Mouse (Mus musculus): ENCODE measurements around the gene Setdb1.

Setdb1 gene

DNA sequence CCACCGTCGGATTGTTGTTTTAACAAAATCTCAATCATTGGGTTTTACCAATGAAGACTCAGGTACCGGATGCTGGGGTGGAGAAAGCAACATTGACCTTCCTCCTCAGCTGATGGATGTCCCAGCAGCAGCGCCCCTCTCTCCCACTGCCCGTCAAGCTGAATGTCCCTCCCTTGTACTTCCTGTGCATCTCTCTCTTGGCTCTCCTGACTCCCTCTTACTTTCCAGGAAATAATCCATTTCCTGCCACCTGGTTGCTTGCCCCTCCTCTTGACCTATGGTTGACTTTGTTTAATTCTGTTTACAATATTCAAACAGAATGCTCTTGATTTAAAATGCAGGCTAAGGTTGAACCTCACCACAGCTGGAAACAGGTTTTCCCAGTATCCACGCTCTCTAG lies 66.8 kb downstream of the Setdb1 start:
- peaks cover 4% of the 10 kb centered on the region for H3K36me3 ChIP-seq (ENCODE audit: control insufficient read depth, insufficient read depth, low read length, poor library complexity, severe bottlenecking)
- no peak for DNase-seq (ENCODE audit: low read depth, low spot score)
- H3K27me3 ChIP-seq (ENCODE audit: control insufficient read depth, insufficient read depth, low read length, poor library complexity, severe bottlenecking) = no peaks in the 10 kb centered on the region

DNA sequence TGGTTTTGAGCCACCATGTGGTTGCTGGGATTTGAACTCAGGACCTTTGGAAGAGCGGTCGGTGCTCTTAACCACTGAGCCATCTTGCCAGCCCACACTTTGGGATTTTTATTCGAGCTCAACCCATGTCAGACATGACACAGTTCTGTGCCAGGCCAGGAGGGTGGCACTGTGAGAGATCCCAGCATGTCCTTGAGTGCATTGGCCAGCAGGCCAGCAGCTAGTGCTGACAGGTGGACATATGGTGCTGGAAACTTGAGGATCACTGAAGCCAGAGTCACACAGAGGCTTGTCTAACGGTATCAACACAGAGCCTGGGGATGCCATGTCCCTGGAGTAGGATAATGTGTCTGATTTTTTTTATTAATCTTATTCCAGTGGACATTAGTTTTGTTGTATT lies 67.6 kb downstream of the Setdb1 start:
- DNase-seq (ENCODE audit: low read depth, low spot score) = no peak
- Histone ChIP-seq H3K36me3 (ENCODE audit: control insufficient read depth, insufficient read depth, low read length, poor library complexity, severe bottlenecking) (peaks cover 4% of the 10 kb centered on the region), H3K27me3 (ENCODE audit: control insufficient read depth, insufficient read depth, low read length, poor library complexity, severe bottlenecking) (no peaks in the 10 kb centered on the region)

DNA sequence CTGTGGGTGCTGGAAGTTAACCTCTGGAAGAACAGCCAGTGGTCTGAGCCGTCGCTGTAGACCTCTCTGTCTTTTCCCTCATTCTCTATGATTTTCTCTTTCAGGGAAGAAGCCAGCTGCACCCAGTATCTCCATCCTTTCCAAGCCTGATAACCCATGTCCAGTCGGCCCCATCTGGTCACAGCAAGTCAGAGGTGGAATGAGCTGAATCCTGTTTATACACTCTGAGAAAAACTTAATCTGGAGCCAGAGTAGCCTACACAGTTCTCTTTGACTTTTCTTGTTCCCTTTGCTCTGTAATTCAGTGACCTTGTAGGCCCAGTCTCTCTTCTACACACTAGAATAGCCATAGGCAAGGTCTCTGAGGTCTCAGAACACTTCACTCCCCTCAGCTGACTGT lies 69.5 kb downstream of the Setdb1 start:
- H3K27me3 ChIP-seq (ENCODE audit: control insufficient read depth, insufficient read depth, low read length, poor library complexity, severe bottlenecking) = no peaks in the 10 kb centered on the region
- peaks cover 2% of the 10 kb centered on the region; the same call in 1 of the 2 replicates for H3K36me3 ChIP-seq (ENCODE audit: control insufficient read depth, insufficient read depth, low read length, poor library complexity, severe bottlenecking)
- no peak for DNase-seq (ENCODE audit: low read depth, low spot score)

DNA sequence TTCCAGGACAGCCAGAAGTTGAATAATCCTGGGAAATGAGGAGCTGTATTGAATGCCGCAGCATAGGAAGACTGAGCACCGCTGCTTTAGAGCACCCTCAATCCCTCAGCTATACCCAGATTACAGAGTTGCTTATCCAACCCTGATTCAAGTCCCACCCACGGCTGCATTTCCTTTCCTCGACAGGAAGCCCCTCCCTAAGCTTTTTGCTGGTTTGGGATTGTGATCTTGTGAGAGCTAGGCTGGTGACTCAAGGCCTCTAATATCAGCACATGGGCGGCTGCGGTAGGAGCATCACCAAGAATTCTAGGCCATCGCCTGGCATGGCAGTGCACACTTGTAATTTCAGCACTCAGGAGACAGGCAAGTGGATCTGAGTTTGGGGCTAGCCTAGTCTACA lies 70.5 kb downstream of the Setdb1 start:
- DNase-seq (ENCODE audit: low read depth, low spot score) = no peak
- H3K36me3 ChIP-seq (ENCODE audit: control insufficient read depth, insufficient read depth, low read length, poor library complexity, severe bottlenecking) = peaks cover 2% of the 10 kb centered on the region; the same call in 1 of the 2 replicates
- H3K27me3 ChIP-seq (ENCODE audit: control insufficient read depth, insufficient read depth, low read length, poor library complexity, severe bottlenecking) = no peaks in the 10 kb centered on the region

DNA sequence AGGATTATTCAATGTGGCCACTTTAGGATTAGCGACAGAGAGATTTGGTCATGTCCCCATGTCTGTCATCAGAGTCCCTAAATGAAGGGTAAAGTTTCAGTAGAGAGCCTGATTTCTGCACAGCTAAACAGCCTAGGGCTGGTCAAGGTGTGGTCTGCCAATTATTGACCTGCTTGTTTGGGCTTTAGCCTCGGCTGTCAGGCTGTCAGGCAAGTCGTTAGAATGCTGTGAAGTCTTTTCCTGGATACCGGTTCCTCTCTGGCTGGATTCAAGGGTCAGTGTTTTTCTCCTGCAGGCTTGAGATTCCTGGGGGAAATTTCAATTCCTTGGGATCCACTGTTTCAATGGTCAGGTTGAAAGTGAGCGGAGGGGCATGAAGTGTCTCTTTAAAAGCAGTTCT lies 71.0 kb downstream of the Setdb1 start:
- no peak for DNase-seq (ENCODE audit: low read depth, low spot score)
- Histone ChIP-seq H3K36me3 (ENCODE audit: control insufficient read depth, insufficient read depth, low read length, poor library complexity, severe bottlenecking) (peaks cover 2% of the 10 kb centered on the region; the same call in 1 of the 2 replicates), H3K27me3 (ENCODE audit: control insufficient read depth, insufficient read depth, low read length, poor library complexity, severe bottlenecking) (no peaks in the 10 kb centered on the region)

DNA sequence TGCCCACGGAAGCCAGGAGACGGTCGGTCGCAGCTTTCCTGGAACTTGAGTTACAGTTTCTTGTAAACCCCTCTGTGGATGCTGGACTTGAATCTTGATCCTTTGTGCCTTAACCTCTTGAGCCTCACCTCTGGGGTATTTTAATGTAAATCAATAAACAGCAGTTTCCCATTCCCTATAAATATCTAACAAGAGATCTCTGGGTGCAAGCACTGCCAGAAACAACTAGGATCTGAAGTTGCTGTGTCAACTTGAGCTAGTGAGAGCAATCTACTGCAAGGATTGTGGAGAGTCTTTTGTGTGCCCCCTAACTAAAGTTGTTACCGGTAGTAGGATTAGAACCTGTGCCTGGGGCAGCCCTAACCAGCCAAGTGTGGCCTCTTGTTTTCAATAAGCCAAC lies 71.6 kb downstream of the Setdb1 start:
- no peak for DNase-seq (ENCODE audit: low read depth, low spot score)
- H3K27me3 ChIP-seq (ENCODE audit: control insufficient read depth, insufficient read depth, low read length, poor library complexity, severe bottlenecking) = no peaks in the 10 kb centered on the region
- peaks cover 2% of the 10 kb centered on the region; the same call in 1 of the 2 replicates for H3K36me3 ChIP-seq (ENCODE audit: control insufficient read depth, insufficient read depth, low read length, poor library complexity, severe bottlenecking)

DNA sequence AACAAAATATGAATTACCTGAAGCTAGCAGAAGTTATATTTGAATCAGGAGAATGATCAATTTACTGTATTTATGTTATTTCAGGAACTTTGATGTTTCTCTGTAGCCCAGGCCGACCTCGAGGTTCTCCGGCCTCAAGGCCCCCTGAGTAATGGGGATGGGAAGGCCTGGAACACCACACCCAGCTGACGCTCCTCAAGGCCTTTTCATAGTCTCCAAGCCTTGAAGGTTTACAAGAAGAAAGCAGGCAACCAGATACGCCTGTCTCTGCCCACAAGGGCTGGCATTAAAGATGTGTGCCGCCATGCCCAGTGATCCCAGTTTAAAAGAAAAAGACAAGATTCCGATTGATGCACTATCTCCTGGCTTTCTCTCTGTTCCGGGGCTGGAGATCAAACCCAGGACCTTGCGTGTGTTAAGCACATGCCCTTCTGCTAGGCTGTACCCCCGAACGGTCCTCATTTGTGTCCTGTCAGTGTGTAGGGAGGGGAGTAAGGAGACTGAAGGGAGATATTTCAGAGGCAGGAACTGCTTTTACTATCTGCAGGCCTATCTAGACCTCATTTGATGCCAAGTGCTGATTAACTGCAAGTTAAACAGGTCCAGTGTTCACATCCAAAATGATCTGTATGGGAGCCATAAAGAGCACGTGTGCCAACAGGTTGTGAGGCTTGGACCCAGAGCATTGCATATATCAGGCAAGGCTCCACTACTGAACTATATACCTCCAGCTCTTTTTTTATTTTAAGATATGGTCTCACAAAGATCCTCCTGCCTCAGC lies 72.3 kb downstream of the Setdb1 start:
- DNase-seq (ENCODE audit: low read depth, low spot score) = no peak
- no peaks in the 10 kb centered on the region for H3K27me3 ChIP-seq (ENCODE audit: control insufficient read depth, insufficient read depth, low read length, poor library complexity, severe bottlenecking)
- H3K36me3 ChIP-seq (ENCODE audit: control insufficient read depth, insufficient read depth, low read length, poor library complexity, severe bottlenecking) = peaks cover 2% of the 10 kb centered on the region; the same call in 1 of the 2 replicates

DNA sequence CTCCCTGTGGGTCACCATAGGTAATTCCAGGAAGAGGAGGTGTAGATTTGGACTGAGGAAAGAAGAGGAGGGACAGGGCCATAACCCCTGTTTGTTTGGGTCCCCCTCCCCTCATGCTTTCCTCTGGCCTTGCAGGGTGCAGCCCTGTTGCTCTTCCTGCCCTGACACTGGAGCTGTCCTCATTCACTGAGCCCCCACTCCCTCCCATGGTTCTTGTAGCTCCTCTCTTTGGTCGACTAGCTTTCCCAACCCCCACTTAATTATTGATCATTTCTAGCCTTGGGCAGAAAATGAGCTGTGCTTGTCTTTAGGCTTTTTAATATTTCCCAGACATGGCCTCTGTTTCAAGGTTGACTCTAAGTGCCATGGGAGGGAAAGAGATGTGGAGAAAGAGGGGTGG lies 72.9 kb downstream of the Setdb1 start:
- DNase-seq (ENCODE audit: low read depth, low spot score) = no peak

DNA sequence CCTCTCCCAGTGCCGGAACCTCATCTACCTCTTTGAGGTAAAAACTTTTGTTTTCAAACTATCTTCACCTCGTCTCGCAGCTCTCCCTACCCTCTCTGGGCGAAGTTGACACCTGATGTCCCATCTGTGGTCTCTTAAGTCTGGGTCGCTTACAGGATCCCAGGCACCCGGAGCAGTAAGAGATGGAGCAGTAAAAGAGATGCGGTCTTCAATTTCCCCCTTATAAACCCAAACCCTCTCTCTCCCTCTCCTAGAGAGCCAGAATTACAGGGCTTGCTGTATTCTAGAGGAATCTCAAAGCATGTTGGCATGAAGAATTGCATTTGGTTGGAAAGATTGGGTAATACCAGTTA lies 73.4 kb downstream of the Setdb1 start:
- H3K27me3 ChIP-seq (ENCODE audit: control insufficient read depth, insufficient read depth, low read length, poor library complexity, severe bottlenecking) = no peaks in the 10 kb centered on the region
- no peaks in the 10 kb centered on the region for H3K36me3 ChIP-seq (ENCODE audit: control insufficient read depth, insufficient read depth, low read length, poor library complexity, severe bottlenecking)
- DNase-seq (ENCODE audit: low read depth, low spot score) = no peak

More for the DNA sequence above, 72.9 kb downstream of the Setdb1 start:
- Histone ChIP-seq H3K27me3 (ENCODE audit: control insufficient read depth, insufficient read depth, low read length, poor library complexity, severe bottlenecking) (no peaks in the 10 kb centered on the region), H3K36me3 (ENCODE audit: control insufficient read depth, insufficient read depth, low read length, poor library complexity, severe bottlenecking) (0 out of 2 replicates have a peak, but pooled peaks cover 2% of the 10 kb centered on the region)

DNA sequence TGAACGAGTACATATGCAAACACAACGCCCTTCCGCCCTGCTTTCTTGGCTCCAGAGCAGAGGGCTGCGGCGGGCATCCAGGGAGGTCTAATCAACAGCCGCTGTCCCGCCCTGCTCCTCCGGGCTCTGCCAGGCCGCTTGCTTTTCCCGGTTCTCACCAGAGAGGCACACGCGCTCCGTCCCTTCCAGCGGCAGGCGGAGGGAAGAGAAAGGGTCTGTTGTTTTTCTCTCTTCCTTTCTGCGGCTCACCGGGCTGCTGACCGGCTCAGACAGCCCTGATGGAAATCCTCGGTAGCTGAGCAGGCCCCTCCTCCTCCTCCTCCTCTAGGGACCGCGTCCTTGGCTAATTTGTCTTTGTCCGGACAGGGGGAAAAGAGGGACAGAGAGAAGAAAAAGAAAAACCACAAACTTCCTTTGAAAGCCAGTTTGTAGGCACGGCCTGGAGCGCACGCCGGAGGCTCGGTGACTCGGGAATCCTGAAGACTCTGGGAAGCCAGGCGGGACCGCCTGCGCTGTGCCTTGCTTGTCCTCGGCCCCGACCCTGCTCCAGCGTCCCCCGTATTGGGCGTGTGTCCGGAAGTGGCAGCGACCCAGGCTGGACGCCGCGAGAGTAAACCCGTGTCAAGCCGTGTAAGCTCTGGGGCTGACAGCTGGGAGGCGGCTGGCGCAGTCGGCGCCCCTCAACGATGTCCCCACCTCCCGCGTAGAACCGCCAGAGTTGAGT lies 74.0 kb downstream of the Setdb1 start:
- DNase-seq (ENCODE audit: low read depth, low spot score) = peak; percentile 38
- no peaks in the 10 kb centered on the region for H3K27me3 ChIP-seq (ENCODE audit: control insufficient read depth, insufficient read depth, low read length, poor library complexity, severe bottlenecking)
- H3K36me3 ChIP-seq (ENCODE audit: control insufficient read depth, insufficient read depth, low read length, poor library complexity, severe bottlenecking) = no peaks in the 10 kb centered on the region

DNA sequence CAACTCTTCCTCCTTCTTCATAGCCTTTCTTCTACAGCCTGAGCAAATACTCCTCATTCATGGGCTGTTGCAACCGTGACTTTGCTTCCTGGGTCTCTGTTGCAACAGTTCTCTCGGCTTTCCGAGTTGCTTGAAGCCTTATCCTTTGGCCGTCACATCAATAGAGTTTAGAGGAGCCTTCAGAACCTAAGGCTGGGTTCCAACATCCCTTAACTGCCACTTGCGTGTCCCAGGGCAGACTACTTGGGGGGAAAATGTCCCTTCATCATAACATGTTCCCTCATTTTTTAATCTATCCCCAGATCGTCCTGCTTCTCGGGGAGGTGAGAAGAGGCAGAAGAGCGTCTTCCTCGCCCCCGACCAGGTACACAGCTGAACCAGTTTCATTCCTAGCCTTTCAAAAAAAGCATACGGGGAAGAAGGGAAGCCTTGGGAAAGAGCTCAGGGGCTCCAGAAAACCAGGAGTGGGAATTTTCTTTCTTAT lies 74.6 kb downstream of the Setdb1 start:
- Histone ChIP-seq H3K36me3 (ENCODE audit: control insufficient read depth, insufficient read depth, low read length, poor library complexity, severe bottlenecking) (no peaks in the 10 kb centered on the region), H3K27me3 (ENCODE audit: control insufficient read depth, insufficient read depth, low read length, poor library complexity, severe bottlenecking) (no peaks in the 10 kb centered on the region)
- DNase-seq (ENCODE audit: low read depth, low spot score) = peak; percentile 58

DNA sequence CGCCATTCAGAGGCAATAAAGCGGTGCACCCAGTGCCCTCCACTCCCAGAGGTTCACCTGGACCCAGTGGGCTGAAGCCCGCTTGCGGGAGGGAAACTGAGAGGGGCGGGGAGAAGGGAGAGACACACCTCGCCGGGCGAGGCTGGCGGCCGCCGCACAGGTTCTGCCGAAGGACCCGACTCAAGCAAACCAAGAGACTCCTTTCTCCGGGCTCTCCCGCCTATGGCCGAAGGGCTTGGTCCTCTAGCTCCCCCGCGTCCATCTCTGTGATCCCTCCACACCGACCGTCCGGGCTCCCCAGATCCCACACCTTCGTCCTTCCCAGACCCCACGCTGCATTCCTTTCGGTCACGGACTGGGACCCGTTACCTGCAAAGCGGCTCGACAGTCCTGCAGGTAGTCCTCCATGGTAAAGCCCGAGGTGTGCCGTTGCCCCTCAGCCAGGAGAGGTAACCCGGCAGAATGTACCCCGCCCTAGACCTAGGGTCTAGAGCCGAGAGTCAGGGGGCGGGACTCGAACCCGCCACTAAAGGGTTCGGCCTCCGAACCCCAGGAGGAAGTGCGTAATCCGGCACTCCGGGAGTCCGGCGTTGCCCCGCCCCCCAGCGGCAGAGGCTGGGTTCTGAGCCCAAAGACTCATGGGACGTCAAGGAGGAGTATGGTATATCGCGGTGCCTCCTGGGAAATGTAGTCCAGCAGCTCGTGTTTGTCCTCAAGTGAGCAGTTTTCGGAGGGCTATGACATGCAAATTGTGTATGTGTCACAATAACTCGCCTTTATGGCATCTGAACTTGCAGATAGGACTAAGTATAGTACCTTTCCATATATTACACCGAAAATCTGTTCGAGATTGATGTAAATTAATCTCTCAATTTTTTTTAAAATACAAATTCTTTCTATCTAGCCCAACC lies 75.5 kb downstream of the Setdb1 start, which contains the start of the genes Mindy1 and Prune1:
Mindy1 (plus strand) TSS at position 130 of the 911 bp plus-strand sequence.
Prune1 (minus strand) TSS at position 861 of the 911 bp plus-strand sequence.
- peak; percentile 99 for DNase-seq (ENCODE audit: low read depth, low spot score)
- H3K36me3 ChIP-seq (ENCODE audit: control insufficient read depth, insufficient read depth, low read length, poor library complexity, severe bottlenecking) = no peaks in the 10 kb centered on the region
- no peaks in the 10 kb centered on the region for H3K27me3 ChIP-seq (ENCODE audit: control insufficient read depth, insufficient read depth, low read length, poor library complexity, severe bottlenecking)

DNA sequence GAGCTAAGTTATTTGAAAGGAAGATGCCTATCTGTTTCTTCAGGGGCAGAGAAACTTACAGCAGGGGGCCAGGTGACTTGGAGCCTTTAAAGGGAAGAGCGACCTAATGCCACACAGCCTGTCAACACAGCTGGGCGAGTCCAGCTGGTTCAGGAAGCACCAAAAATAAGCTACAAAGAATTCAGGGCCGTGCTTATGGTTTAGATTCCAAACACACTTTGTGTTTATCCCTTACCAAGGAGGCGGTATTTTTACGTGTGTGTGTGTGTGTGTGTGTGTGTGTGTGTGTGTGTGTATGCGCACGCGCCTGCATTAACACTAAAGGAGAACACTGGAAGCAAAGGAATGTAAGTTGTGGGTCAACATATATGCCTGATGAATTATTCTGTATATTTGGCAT lies 76.3 kb downstream of the Setdb1 start:
- Histone ChIP-seq H3K27me3 (ENCODE audit: control insufficient read depth, insufficient read depth, low read length, poor library complexity, severe bottlenecking) (no peaks in the 10 kb centered on the region), H3K36me3 (ENCODE audit: control insufficient read depth, insufficient read depth, low read length, poor library complexity, severe bottlenecking) (no peaks in the 10 kb centered on the region)
- peak; percentile 32 for DNase-seq (ENCODE audit: low read depth, low spot score)

DNA sequence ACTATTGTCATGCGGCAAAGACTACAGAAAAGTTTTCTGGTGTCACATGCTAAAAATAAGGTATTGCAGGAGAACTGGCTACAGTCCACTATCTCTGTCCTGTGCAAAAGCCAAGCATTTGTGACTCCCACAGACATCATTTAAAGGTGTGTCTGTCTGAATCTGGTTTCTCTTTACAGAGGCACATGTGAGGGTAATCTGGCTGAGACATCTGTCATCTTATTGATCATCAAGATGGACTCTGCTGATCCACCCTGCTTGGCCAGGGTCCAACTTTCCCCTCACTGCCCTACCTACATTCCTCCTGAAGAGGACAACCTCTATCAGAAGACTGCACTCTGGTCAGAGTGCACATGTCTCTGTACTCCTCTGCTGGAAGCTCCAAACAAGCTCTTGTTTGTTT lies 79.9 kb downstream of the Setdb1 start:
- no peaks in the 10 kb centered on the region for H3K27me3 ChIP-seq (ENCODE audit: control insufficient read depth, insufficient read depth, low read length, poor library complexity, severe bottlenecking)
- no peaks in the 10 kb centered on the region for H3K36me3 ChIP-seq (ENCODE audit: control insufficient read depth, insufficient read depth, low read length, poor library complexity, severe bottlenecking)

More for the DNA sequence above, 79.9 kb downstream of the Setdb1 start:
- DNase-seq (ENCODE audit: low read depth, low spot score) = no peak
